Mouse (Mus musculus) mesoderm, embryonic 11.5 days (tissue): ENCODE data around the gene Cend1.
"Not testable (repeated sequence)": the region's sequence is repeated elsewhere in the genome, so short reads cannot be mapped to it uniquely, and the experiment has no call there.

Experiments
- DNase-seq: peaks from one replicate; pipeline ENCODE4 v3.0.0-alpha.2; 2012; ENCODE audit warnings: low read depth, low spot score

Cend1 gene

DNA sequence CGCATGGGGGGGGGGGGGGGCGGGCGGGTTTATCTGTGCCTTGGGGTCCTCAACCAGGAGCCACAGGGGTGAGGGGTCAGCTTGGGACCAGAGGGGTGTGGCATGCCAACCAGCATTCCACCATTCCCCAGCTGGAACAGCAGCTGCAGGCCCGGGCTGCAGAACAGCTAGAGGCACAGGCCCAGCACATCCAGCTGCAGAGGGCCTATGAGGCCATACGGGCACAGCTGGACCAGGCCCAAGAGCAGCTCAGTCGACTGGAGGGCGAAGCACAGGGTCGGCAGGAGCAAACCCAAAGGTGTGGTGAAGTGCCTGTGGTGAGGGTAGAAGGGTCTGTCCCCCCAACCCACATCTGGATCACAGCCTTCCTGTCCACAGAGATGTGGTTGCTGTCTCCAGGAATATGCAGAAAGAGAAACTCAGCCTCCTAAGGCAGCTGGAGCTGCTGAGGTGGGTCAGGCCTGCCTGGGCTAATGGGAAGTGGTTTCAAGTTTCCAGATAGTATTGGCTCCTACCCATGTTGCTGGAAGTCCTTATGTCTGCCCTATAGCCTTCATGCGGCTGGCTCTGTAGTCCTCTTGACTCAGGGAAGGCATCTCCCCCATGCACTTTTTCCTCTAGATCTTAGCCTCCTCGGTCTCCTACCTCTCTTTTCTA, 36.2 kb upstream of the Cend1 start:
- no peak for DNase-seq

GRCm38 (mm10) chr7:141464603-141465201, 35.4 kb upstream of the Cend1 start:
- DNase-seq, result no peak

DNA sequence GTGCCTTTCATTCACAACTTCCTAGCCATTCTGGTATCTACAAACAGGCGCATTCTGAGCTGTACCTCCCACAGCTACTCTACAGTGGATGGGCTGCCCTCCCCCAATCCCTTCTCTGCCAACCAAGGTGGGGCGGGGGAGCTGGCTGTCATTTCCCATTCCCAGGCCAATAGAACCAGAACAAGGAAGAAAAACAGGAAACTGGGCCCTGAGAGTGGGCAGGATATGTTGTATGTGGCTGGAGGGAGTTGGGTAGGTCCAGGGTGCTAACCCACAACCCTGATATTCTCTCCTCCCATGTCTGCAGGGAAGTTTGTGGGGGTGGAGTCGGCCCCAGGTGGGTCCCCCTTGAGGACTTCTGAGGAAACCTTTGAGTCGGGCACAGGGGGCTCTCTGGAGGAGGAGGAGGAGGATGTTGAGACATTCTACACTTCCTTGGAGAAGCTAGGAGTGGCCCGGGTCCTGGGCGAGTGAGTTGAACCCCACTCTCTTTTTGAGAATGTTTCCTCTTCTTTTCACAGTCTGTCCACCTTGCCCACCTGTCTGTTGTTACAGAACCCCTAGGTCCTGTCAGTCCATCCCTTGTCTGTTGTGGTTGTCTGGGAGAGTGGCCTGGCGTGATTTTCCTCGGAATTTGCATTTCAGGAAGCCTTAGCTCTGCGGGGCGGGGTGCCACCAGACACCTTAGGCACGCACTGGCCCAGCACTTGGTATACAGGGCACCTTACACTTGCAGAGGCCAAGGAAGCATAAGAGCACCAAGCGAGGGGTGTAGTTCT, 34.7 kb upstream of the Cend1 start:
- DNase-seq, result no peak

- no peak for DNase-seq
Observed at GRCm38 (mm10) chr7:141462333-141462821, 33.1 kb upstream of the Cend1 start.

GRCm38 (mm10) chr7:141461521-141462332, 32.4 kb upstream of the Cend1 start:
- no peak for DNase-seq

GRCm38 (mm10) chr7:141460391-141461113, 31.3 kb upstream of the Cend1 start, which contains the start of gene Cracr2b:
TSS of gene Cracr2b (plus strand) at chr7:141461094.
- DNase-seq, result no peak

DNA sequence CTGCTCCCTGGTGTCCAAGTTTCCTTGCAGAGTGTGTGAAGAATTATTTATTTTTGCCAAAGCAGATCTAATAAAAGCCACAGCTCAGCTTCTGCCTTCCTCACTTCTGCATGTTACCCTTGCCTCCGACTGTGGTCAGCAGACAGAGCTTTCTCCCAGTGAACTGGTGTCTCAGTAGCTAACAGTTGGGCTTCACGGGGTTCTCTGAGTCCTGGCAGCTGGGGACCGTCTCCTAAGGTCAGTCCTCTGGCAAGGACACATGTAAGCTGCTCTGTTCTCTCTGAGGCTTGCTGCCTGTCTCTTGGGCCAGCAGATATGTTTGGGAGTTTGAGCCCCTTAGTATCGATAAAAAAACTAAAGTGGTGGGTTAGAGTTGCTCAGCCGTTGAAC, 30.7 kb upstream of the Cend1 start:
- DNase-seq, result no peak

DNA sequence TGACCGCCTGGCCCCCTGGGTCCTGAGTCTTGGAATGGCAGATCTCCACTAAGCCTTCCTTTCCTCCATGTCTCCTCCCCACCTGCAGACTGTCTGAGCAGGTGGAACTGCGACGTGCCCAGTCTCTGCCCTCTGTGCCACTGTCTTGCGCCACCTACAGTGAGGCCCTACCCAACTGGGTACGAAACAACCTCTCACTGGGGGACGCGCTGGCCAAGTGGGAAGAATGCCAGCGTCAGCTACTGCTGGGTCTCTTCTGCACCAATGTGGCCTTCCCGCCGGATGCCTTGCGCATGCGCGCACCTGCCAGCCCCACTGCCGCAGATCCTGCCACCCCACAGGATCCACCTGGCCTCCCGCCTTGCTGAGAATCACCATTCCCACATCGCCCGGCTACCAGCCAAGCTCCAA, 30.0 kb upstream of the Cend1 start:
- DNase-seq, result no peak

GRCm38 (mm10) chr7:141458661-141459060, 29.4 kb upstream of the Cend1 start:
- DNase-seq, result no peak

DNA sequence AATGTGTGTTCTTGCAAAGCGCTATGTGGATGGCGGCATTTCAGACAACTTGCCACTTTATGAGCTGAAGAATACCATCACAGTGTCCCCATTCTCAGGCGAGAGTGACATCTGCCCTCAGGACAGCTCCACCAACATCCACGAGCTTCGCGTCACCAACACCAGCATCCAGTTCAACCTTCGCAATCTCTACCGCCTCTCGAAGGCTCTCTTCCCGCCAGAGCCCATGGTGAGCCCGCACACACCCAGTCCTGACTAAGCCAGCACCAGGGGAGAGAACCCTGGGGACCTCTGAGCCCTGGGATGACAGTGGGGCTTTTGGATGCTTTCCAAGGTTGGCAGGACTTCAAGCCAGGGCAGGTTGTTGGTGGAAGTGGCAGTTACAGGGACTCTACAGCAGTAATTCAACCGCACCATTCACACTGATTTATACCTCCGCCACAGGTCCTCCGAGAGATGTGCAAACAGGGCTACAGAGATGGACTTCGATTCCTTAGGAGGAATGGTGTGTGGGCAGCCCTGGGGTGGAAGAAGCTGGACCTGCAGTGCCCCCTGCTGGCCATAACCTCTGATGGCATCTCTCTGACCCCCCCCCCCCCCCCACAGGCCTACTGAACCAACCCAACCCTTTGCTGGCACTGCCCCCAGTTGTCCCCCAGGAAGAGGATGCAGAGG, 28.8 kb upstream of the Cend1 start:
- DNase-seq, result peak; percentile 45

DNA sequence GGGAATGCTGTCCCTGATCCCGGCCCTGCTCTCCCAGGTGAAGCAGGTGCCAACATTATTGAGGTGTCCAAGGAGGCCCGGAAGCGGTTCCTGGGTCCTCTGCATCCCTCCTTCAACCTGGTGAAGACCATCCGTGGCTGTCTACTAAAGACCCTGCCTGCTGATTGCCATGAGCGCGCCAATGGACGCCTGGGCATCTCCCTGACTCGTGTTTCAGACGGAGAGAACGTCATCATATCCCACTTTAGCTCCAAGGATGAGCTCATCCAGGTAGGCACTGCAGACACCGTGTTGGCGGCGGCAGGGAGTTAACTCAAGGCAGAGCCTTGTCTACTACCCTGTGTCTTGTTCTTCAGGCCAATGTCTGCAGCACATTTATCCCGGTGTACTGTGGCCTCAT, 27.9 kb upstream of the Cend1 start:
- DNase-seq, result no peak

GRCm38 (mm10) chr7:141456739-141457138, 27.4 kb upstream of the Cend1 start:
- DNase-seq, result no peak

- peak; percentile 43 for DNase-seq
Observed at GRCm38 (mm10) chr7:141455610-141456314, 26.5 kb upstream of the Cend1 start.

- DNase-seq, result peak; percentile 92
Observed at GRCm38 (mm10) chr7:141454967-141455551, 25.8 kb upstream of the Cend1 start, which contains the start of gene Pnpla2. TSS of gene Pnpla2 (plus strand) at chr7:141455198.

DNA sequence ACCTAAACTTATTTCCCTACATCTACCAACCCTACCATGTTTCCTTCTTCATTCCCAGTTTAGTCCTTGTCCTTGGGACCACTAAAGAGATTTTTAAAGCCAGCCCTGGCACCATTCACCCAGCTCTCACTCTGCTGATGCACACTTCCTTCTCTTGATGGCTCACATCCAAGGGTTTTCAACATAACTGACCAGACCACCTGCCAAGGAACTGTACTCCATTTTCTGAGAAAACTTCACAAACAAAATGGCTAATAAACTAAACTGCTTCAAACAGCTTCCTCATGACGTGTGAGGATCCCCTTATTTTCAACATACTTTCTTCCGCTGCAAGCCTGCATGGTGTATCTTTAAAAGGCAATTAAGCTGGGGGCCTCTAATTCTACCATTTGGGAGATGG, 24.3 kb upstream of the Cend1 start:
- DNase-seq, result no peak

- DNase-seq, result no peak
Observed at GRCm38 (mm10) chr7:141451928-141452327, 22.6 kb upstream of the Cend1 start.

DNA sequence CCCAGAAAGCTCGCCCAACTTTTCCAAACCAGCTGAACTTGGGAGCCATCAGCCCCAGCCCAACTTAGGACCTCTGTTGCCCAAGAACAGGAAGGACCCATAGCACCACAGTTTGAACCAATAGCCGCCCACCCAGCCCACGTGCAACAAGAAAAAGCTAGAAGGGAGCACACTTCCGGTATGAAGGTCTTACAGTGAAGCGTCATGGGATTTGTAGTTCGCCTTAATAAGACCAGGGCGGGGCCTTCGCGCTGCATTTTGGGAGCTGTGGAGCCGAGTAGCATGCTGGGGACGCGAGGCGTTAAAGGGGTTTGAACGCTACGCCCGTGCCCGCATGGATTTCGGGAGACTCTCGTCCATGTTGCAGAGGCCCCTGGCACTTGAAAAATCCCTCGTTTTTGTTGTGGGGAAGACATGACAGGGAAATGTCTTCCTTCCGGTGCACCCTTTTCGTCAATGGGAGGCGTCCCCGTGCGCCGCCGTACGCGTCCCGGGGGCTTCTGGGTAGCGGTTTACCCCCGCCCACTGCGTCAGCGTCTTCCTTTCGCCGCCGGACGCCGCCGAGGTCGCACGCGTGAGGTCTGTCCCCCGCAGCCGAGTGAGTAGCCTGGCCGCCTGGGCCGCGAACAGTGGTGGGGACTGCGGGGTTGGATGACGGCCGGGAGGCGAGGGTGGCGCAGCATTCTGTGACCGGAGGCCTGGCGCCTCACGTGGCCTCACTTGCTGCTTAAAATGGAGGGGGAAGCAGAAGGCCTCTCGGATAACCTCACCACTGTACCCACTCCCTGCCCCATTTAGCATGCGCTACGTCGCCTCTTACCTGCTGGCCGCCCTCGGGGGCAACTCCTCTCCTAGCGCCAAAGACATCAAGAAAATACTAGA, 18.1 kb upstream of the Cend1 start, which contains the start of gene Rplp2:
TSS of gene Rplp2 (plus strand) at position 261 of the 882 bp plus-strand sequence.
- peak; percentile 90 for DNase-seq

GRCm38 (mm10) chr7:141446374-141446773, 17.1 kb upstream of the Cend1 start:
- not testable (repeated sequence) for DNase-seq
